Mouse (Mus musculus) megakaryocyte progenitor cell, adult 5-6 weeks (primary cell): ENCODE measurements at regions not wholly inside any gene's neighbourhood (a gene's known extent, or its start where the extent isn't known, plus 50 kb on each side); places are given as distances from the start of the nearest gene placed in this dataset.
A peak's percentile ranks its signal among the peaks of the same experiment; 100 is the strongest.
"Not testable (repeated sequence)": the region's sequence is repeated elsewhere in the genome, so short reads cannot be mapped to it uniquely, and the experiment has no call there.

Experiments
- ATAC-seq: replicated peaks from 2 replicates; pipeline ENCODE4 v1.8.0; 2016; ENCODE audit warnings: mild to moderate bottlenecking, moderate TSS enrichment, inconsistent platforms; ENCODE audit not compliant: poor library complexity

- ATAC-seq = peak; percentile 63
Observed at GRCm38 (mm10) chr14:53231142-53231541, 735.6 kb upstream of the Olfr1507 start.

GRCm38 (mm10) chr14:53224789-53225188 is 729.2 kb upstream of the Olfr1507 start:
- peak; percentile 92 for ATAC-seq

GRCm38 (mm10) chr14:53210554-53210953 is 715.0 kb upstream of the Olfr1507 start:
- ATAC-seq = peak; percentile 71

- ATAC-seq = peak; percentile 85
Observed at GRCm38 (mm10) chr14:53209258-53209657, 713.7 kb upstream of the Olfr1507 start.

GRCm38 (mm10) chr14:53190931-53191330 is 695.4 kb upstream of the Olfr1507 start:
- ATAC-seq = peak; percentile 79

- ATAC-seq = peak; percentile 34; the same call in 1 of the 2 replicates
Observed at GRCm38 (mm10) chr14:53174099-53174498, 678.5 kb upstream of the Olfr1507 start.

- ATAC-seq = not testable (repeated sequence)
Observed at GRCm38 (mm10) chr14:53166327-53166726, 670.8 kb upstream of the Olfr1507 start.

GRCm38 (mm10) chr14:53159012-53159411 is 663.5 kb upstream of the Olfr1507 start:
- peak; percentile 99 for ATAC-seq

GRCm38 (mm10) chr14:53134783-53135182 is 639.2 kb upstream of the Olfr1507 start:
- ATAC-seq = peak; percentile 55

- peak; percentile 95 for ATAC-seq
Observed at GRCm38 (mm10) chr14:53132390-53132789, 636.8 kb upstream of the Olfr1507 start.

GRCm38 (mm10) chr14:53121704-53122103 is 626.2 kb upstream of the Olfr1507 start:
- peak; percentile 97 for ATAC-seq

GRCm38 (mm10) chr14:53109732-53110131 is 614.2 kb upstream of the Olfr1507 start:
- ATAC-seq = peak; percentile 73

GRCm38 (mm10) chr14:53101362-53101761 is 605.8 kb upstream of the Olfr1507 start:
- ATAC-seq = peak; percentile 90

GRCm38 (mm10) chr14:53090921-53091320 is 595.4 kb upstream of the Olfr1507 start:
- ATAC-seq = peak; percentile 77

GRCm38 (mm10) chr14:53081853-53082252 is 586.3 kb upstream of the Olfr1507 start:
- peak; percentile 73 for ATAC-seq

GRCm38 (mm10) chr14:53081024-53081711 is 585.6 kb upstream of the Olfr1507 start:
- peak; percentile 68 for ATAC-seq

- not testable (repeated sequence) for ATAC-seq
Observed at GRCm38 (mm10) chr14:53080556-53080955, 585.0 kb upstream of the Olfr1507 start.

- peak; percentile 87 for ATAC-seq
Observed at GRCm38 (mm10) chr14:53075937-53076336, 580.4 kb upstream of the Olfr1507 start.

- peak; percentile 85 for ATAC-seq
Observed at GRCm38 (mm10) chr14:53073126-53073525, 577.6 kb upstream of the Olfr1507 start.

- ATAC-seq = peak; percentile 24
Observed at GRCm38 (mm10) chr14:53072502-53072901, 577.0 kb upstream of the Olfr1507 start.

- peak; percentile 58 for ATAC-seq
Observed at GRCm38 (mm10) chr14:53054439-53054838, 558.9 kb upstream of the Olfr1507 start.

GRCm38 (mm10) chr14:53053465-53054123 is 558.0 kb upstream of the Olfr1507 start:
- ATAC-seq = peak; percentile 60; the same call in 1 of the 2 replicates
